Mouse (Mus musculus): ENCODE data around the gene Dclk2.

DNA sequence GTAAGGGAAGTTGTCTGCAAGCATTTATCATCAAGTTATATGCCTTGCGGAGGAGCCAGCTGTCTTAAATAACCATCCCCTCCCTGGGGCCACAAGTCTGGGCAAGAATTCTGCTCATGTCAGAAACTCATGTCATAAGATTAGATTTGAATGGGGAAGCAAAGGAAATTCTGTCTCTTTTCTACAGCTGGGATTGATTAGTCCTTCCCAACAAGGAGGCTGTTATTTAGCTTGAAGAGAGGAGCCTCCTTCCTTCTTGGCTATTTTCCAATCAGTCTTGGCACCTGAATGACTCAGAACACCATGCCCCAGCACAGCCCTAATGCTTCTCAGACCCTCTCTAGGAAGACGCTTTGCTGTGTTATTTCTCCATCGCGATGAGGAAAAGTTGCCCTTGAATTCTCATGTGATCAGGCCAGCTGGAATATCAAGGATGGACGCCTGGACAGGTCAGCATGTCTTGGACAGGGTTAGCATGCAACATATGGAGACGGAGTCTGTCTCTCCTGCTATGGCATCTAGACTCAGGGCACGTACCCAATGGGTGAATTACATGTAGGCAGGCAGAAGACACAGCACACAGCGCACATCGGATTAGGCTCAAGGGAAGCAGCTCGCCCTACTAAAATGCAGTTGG is 70.1 kb downstream of the Dclk2 start:
- TF ChIP-seq EP300 (IDR thresholded peaks at IDR 0.05; ENCODE audit: low read depth) (no peak), CTCF (IDR thresholded peaks at IDR 0.05; ENCODE audit: low read depth) (no peak)
